Mouse (Mus musculus): ENCODE measurements at regions not wholly inside any gene's neighbourhood (a gene's known extent, or its start where the extent isn't known, plus 50 kb on each side); places are given as distances from the start of the nearest gene placed in this dataset.

- Histone ChIP-seq H3K4me2 (ENCODE audit: low read depth, low read length, severe bottlenecking) (no peak overlapping the region), H3K9ac (ENCODE audit: low read length) (no peak overlapping the region), H3K4me3 (ENCODE audit: low read depth, low read length) (no peak overlapping the region), H3K27ac (ENCODE audit: low read depth, low read length) (no peak overlapping the region), H3K4me1 (replicated peaks; ENCODE audit: control insufficient read depth, insufficient read depth, low read length) (no peaks in the 10 kb centered on the region), H3K27me3 (ENCODE audit: control insufficient read depth, insufficient read depth, low read length) (no peaks in the 10 kb centered on the region), H3K36me3 (ENCODE audit: control insufficient read depth, insufficient read depth, low read length) (no peaks in the 10 kb centered on the region), H3K9me3 (ENCODE audit: control insufficient read depth, low read length) (no peaks in the 10 kb centered on the region)
- no peak for ATAC-seq (replicated peaks; ENCODE audit: low FRiP score)
- 75% methylated on average over 2 of the region's 2 CpGs for WGBS
- no peak for DNase-seq (ENCODE audit: low spot score)
Measured at GRCm38 (mm10) chr11:10798079-10798478, 315.9 kb upstream of the Vwc2 start.

- H3K27ac ChIP-seq (ENCODE audit: low read depth, low read length), result no peak overlapping the region
- H3K27me3 ChIP-seq (ENCODE audit: control insufficient read depth, insufficient read depth, low read length), result no peaks in the 10 kb centered on the region
- H3K4me1 ChIP-seq (replicated peaks; ENCODE audit: control insufficient read depth, insufficient read depth, low read length), result no peaks in the 10 kb centered on the region
- no peak for ATAC-seq (replicated peaks; ENCODE audit: low FRiP score)
- no peaks in the 10 kb centered on the region for H3K36me3 ChIP-seq (ENCODE audit: control insufficient read depth, insufficient read depth, low read length)
- H3K9me3 ChIP-seq (ENCODE audit: control insufficient read depth, low read length), result no peaks in the 10 kb centered on the region
- WGBS, result 87% methylated on average over 3 of the region's 3 CpGs
- H3K4me2 ChIP-seq (ENCODE audit: low read depth, low read length, severe bottlenecking), result no peak overlapping the region
- DNase-seq (ENCODE audit: low spot score), result no peak
- H3K9ac ChIP-seq (ENCODE audit: low read length), result no peak overlapping the region
- no peak overlapping the region for H3K4me3 ChIP-seq (ENCODE audit: low read depth, low read length)
Measured at GRCm38 (mm10) chr11:10840191-10840590, 273.8 kb upstream of the Vwc2 start.

GRCm38 (mm10) chr11:10841083-10841482 is 272.9 kb upstream of the Vwc2 start:
- Histone ChIP-seq H3K4me1 (replicated peaks; ENCODE audit: control insufficient read depth, insufficient read depth, low read length) (no peaks in the 10 kb centered on the region), H3K4me3 (ENCODE audit: low read depth, low read length) (no peak overlapping the region), H3K27me3 (ENCODE audit: control insufficient read depth, insufficient read depth, low read length) (no peaks in the 10 kb centered on the region), H3K27ac (ENCODE audit: low read depth, low read length) (no peak overlapping the region), H3K9ac (ENCODE audit: low read length) (no peak overlapping the region), H3K4me2 (ENCODE audit: low read depth, low read length, severe bottlenecking) (no peak overlapping the region), H3K36me3 (ENCODE audit: control insufficient read depth, insufficient read depth, low read length) (no peaks in the 10 kb centered on the region), H3K9me3 (ENCODE audit: control insufficient read depth, low read length) (no peaks in the 10 kb centered on the region)
- 83% methylated on average over 4 of the region's 4 CpGs for whole genome bisulfite sequencing
- DNase-seq (ENCODE audit: low spot score) (no peak), ATAC-seq (replicated peaks; ENCODE audit: low FRiP score) (no peak)

DNA sequence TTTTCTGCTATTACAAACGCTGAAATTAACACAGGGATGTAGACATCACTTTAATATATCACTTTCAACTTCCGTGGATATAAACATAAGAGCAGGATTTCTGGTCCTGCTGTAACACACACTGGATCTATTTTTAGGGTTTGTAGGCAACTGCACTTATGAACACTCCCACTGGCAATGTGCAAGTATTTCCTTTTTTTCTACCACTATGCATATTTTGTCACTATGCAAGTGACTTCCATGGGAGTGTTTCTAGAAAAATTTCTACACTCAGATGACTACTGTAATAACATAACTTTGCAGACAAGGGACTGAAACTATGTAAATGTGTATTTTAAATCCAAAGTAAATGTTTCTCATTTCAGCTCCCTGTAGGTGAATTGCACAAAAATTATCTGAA is 241.8 kb upstream of the Vwc2 start:
- DNase-seq (ENCODE audit: low spot score) (no peak), ATAC-seq (replicated peaks; ENCODE audit: low FRiP score) (no peak)
- H3K4me3 ChIP-seq (ENCODE audit: low read depth, low read length), result no peak overlapping the region
- H3K9ac ChIP-seq (ENCODE audit: low read length), result no peak overlapping the region
- 87% methylated on average over 2 of the region's 2 CpGs for WGBS
- H3K27ac ChIP-seq (ENCODE audit: low read depth, low read length), result no peak overlapping the region
- no peaks in the 10 kb centered on the region for H3K27me3 ChIP-seq (ENCODE audit: control insufficient read depth, insufficient read depth, low read length)
- H3K4me1 ChIP-seq (replicated peaks; ENCODE audit: control insufficient read depth, insufficient read depth, low read length), result no peaks in the 10 kb centered on the region
- H3K4me2 ChIP-seq (ENCODE audit: low read depth, low read length, severe bottlenecking), result no peak overlapping the region
- H3K36me3 ChIP-seq (ENCODE audit: control insufficient read depth, insufficient read depth, low read length), result no peaks in the 10 kb centered on the region
- H3K9me3 ChIP-seq (ENCODE audit: control insufficient read depth, low read length), result no peaks in the 10 kb centered on the region

GRCm38 (mm10) chr11:10893302-10893701 is 220.7 kb upstream of the Vwc2 start:
- WGBS, result 84% methylated on average over 3 of the region's 3 CpGs
- no peak for DNase-seq (ENCODE audit: low spot score)
- Histone ChIP-seq H3K9ac (ENCODE audit: low read length) (no peak overlapping the region), H3K9me3 (ENCODE audit: control insufficient read depth, low read length) (no peaks in the 10 kb centered on the region), H3K27me3 (ENCODE audit: control insufficient read depth, insufficient read depth, low read length) (no peaks in the 10 kb centered on the region), H3K4me3 (ENCODE audit: low read depth, low read length) (no peak overlapping the region), H3K27ac (ENCODE audit: low read depth, low read length) (no peak overlapping the region), H3K4me2 (ENCODE audit: low read depth, low read length, severe bottlenecking) (no peak overlapping the region), H3K36me3 (ENCODE audit: control insufficient read depth, insufficient read depth, low read length) (no peaks in the 10 kb centered on the region; the same call in 1 of the 2 replicates), H3K4me1 (replicated peaks; ENCODE audit: control insufficient read depth, insufficient read depth, low read length) (no peaks in the 10 kb centered on the region)
- no peak for ATAC-seq (replicated peaks; ENCODE audit: low FRiP score)

DNA sequence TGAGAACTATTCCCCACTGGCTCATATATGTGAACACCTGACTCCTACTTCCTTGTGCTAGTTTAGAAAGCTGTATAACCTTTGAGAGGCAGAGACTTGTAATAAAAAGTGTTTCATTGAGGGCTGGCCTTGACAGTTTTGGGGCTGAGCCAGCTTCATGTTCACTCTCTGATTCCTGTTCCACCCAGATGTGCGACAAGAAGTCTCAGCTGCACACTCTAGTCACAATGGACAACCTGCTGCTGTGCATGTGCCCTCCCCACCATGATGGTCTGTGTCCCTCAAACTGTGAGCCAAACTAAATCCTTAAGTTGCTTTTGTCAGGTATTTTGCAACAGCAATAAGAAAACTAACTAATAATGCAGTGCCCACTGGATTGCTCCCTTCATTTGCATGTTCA is 190.0 kb upstream of the Vwc2 start:
- Histone ChIP-seq H3K9ac (ENCODE audit: low read length) (no peak overlapping the region), H3K4me3 (ENCODE audit: low read depth, low read length) (no peak overlapping the region), H3K27me3 (ENCODE audit: control insufficient read depth, insufficient read depth, low read length) (no peaks in the 10 kb centered on the region), H3K36me3 (ENCODE audit: control insufficient read depth, insufficient read depth, low read length) (no peaks in the 10 kb centered on the region), H3K9me3 (ENCODE audit: control insufficient read depth, low read length) (no peaks in the 10 kb centered on the region), H3K4me2 (ENCODE audit: low read depth, low read length, severe bottlenecking) (no peak overlapping the region), H3K27ac (ENCODE audit: low read depth, low read length) (no peak overlapping the region), H3K4me1 (replicated peaks; ENCODE audit: control insufficient read depth, insufficient read depth, low read length) (no peaks in the 10 kb centered on the region)
- DNase-seq (ENCODE audit: low spot score), result no peak
- ATAC-seq (replicated peaks; ENCODE audit: low FRiP score), result 0 out of 2 replicates have a peak, but pooled peaks have one; percentile 4
- 34% methylated on average over 1 of the region's 1 CpGs for WGBS

GRCm38 (mm10) chr11:10952914-10953313 is 161.1 kb upstream of the Vwc2 start:
- Histone ChIP-seq H3K27me3 (ENCODE audit: control insufficient read depth, insufficient read depth, low read length) (no peaks in the 10 kb centered on the region), H3K4me2 (ENCODE audit: low read depth, low read length, severe bottlenecking) (no peak overlapping the region), H3K36me3 (ENCODE audit: control insufficient read depth, insufficient read depth, low read length) (no peaks in the 10 kb centered on the region), H3K9me3 (ENCODE audit: control insufficient read depth, low read length) (no peaks in the 10 kb centered on the region), H3K27ac (ENCODE audit: low read depth, low read length) (no peak overlapping the region), H3K9ac (ENCODE audit: low read length) (no peak overlapping the region), H3K4me3 (ENCODE audit: low read depth, low read length) (no peak overlapping the region), H3K4me1 (replicated peaks; ENCODE audit: control insufficient read depth, insufficient read depth, low read length) (no peaks in the 10 kb centered on the region)
- no peak for ATAC-seq (replicated peaks; ENCODE audit: low FRiP score)
- WGBS, result 89% methylated on average over 4 of the region's 4 CpGs
- DNase-seq (ENCODE audit: low spot score), result no peak

All from forebrain, embryonic 11.5 days (tissue).